Comparison of ENCODE assay signal across 23 mouse cellular contexts in the genomic region with DNA sequence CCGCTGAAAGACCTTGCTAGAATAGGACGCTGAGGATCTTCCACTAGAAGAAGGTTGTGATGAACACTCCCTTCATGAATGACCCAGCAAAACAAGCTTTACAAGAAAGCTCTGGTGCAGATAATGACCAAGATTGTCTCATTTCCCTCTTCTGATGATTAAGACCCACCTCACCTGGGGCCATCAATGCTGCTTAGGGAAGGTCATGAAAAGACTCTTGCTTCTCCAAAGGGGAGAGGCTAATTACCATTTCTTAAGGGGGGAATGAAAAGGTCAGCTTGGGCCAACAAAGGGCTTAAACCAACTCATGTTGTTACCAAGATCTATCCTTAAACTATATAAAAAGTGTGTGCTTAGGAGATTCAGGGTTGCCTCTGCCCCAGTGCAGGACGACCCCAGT.
"Had no signal": no experiment of that assay in that cellular context is flagged by ENCODE, and none has a peak within 500 bp of the region (broad histone marks: within the 10 kb centered on the region; RNA-seq: fewer than 3 reads in every experiment).

No protein-coding gene starts in this region.

- H3K4me1 ChIP-seq: embryonic facial prominence, embryonic 12.5 days; embryonic facial prominence, embryonic 13.5 days; embryonic facial prominence, embryonic 15.5 days; forebrain, embryonic 10.5 days; forebrain, embryonic 12.5 days; forebrain, embryonic 13.5 days; forebrain, embryonic 15.5 days; heart, embryonic 10.5 days had no signal

- H3K27ac ChIP-seq: embryonic facial prominence, embryonic 12.5 days; embryonic facial prominence, embryonic 13.5 days; embryonic facial prominence, embryonic 15.5 days; forebrain, embryonic 10.5 days; forebrain, embryonic 12.5 days; forebrain, embryonic 13.5 days; forebrain, embryonic 15.5 days; gastrocnemius, adult 2 months; heart, adult 2 months; heart, embryonic 10.5 days had no signal

- H3K36me3 ChIP-seq: embryonic facial prominence, embryonic 12.5 days; embryonic facial prominence, embryonic 13.5 days; embryonic facial prominence, embryonic 15.5 days; forebrain, embryonic 10.5 days; forebrain, embryonic 12.5 days; forebrain, embryonic 15.5 days; heart, embryonic 10.5 days had no signal

- DNase-seq: cerebellum, adult 9-11 months; cerebellum, postnatal 10 days; cerebellum, postnatal 14 days; cerebellum, postnatal 25 days; cerebellum, postnatal 36 days; embryo, embryonic 11 days; forebrain, postnatal 0 days; gastrocnemius, adult 2 months; gastrocnemius, postnatal 10 days; gastrocnemius, postnatal 14 days; gastrocnemius, postnatal 25 days; gastrocnemius, postnatal 36 days; heart, adult 18-20 months; heart, adult 2 months had no signal

- H3K27me3 ChIP-seq: embryonic facial prominence, embryonic 12.5 days; embryonic facial prominence, embryonic 13.5 days; embryonic facial prominence, embryonic 15.5 days; forebrain, embryonic 12.5 days; forebrain, embryonic 13.5 days; forebrain, embryonic 15.5 days had no signal

- H3K4me3 ChIP-seq: embryonic facial prominence, embryonic 12.5 days; embryonic facial prominence, embryonic 13.5 days; embryonic facial prominence, embryonic 15.5 days; erythroblast, embryonic 14.5 days; forebrain, embryonic 10.5 days; forebrain, embryonic 12.5 days; forebrain, embryonic 13.5 days; forebrain, embryonic 15.5 days; gastrocnemius, adult 2 months; heart, adult 2 months; heart, embryonic 10.5 days had no signal

- H3K9me3 ChIP-seq: embryonic facial prominence, embryonic 12.5 days; embryonic facial prominence, embryonic 13.5 days; embryonic facial prominence, embryonic 15.5 days; forebrain, embryonic 10.5 days; forebrain, embryonic 12.5 days; forebrain, embryonic 13.5 days; forebrain, embryonic 15.5 days; heart, embryonic 10.5 days had no signal
